Mouse (Mus musculus) ES-CJ7 (cell line): ENCODE data around the gene Rnf135.

Experiments used
- DNase-seq: peaks from one replicate; pipeline ENCODE4 v3.0.0; 2011; ENCODE audit warnings: low read depth, low spot score

Rnf135 gene

GRCm38 (mm10) chr11:80163362-80164116 lies 20.1 kb upstream of the Rnf135 start:
- no peak for DNase-seq

GRCm38 (mm10) chr11:80164224-80164623 lies 19.4 kb upstream of the Rnf135 start:
- no peak for DNase-seq

GRCm38 (mm10) chr11:80168121-80168520 lies 15.5 kb upstream of the Rnf135 start:
- no peak for DNase-seq

- peak; percentile 48 for DNase-seq
These were observed 14.9 kb upstream of the Rnf135 start for GRCm38 (mm10) chr11:80168611-80169249.

GRCm38 (mm10) chr11:80169629-80170028 lies 14.0 kb upstream of the Rnf135 start:
- no peak for DNase-seq

GRCm38 (mm10) chr11:80170351-80170750 lies 13.3 kb upstream of the Rnf135 start:
- DNase-seq: no peak

GRCm38 (mm10) chr11:80171884-80172283 lies 11.8 kb upstream of the Rnf135 start:
- no peak for DNase-seq

- peak; percentile 69 for DNase-seq
These were observed 9.5 kb upstream of the Rnf135 start for GRCm38 (mm10) chr11:80173963-80174670.

GRCm38 (mm10) chr11:80176911-80177895 lies 6.4 kb upstream of the Rnf135 start:
- DNase-seq: peak; percentile 69

- DNase-seq: peak; percentile 54
These were observed 5.3 kb upstream of the Rnf135 start for GRCm38 (mm10) chr11:80178316-80178715.

- peak; percentile 82 for DNase-seq
These were observed 2.5 kb upstream of the Rnf135 start for GRCm38 (mm10) chr11:80181021-80181749.

- peak; percentile 63 for DNase-seq
These were observed 472 bp upstream of the Rnf135 start for GRCm38 (mm10) chr11:80183054-80183704.

- no peak for DNase-seq
These were observed 950 bp downstream of the Rnf135 start for GRCm38 (mm10) chr11:80184531-80185071.

GRCm38 (mm10) chr11:80185441-80185976 lies 1.9 kb downstream of the Rnf135 start:
- DNase-seq: peak; percentile 78

GRCm38 (mm10) chr11:80190280-80190679 lies 6.6 kb downstream of the Rnf135 start:
- DNase-seq: no peak

- DNase-seq: peak; percentile 50
These were observed 10.2 kb downstream of the Rnf135 start for GRCm38 (mm10) chr11:80193827-80194226.

- no peak for DNase-seq
These were observed 12.7 kb downstream of the Rnf135 start for GRCm38 (mm10) chr11:80196351-80196750.

GRCm38 (mm10) chr11:80199316-80199715 lies 15.7 kb downstream of the Rnf135 start:
- no peak for DNase-seq

GRCm38 (mm10) chr11:80199773-80200172 lies 16.1 kb downstream of the Rnf135 start:
- DNase-seq: peak; percentile 52
